Mouse (Mus musculus) CD4-positive, CD25-positive, alpha-beta regulatory T cell, adult 2 months (primary cell): ENCODE data around the gene Erc2.

Experiments used
- DNase-seq: peaks from one replicate; pipeline ENCODE4 v3.0.0-alpha.2; 2012; ENCODE audit warnings: low read depth, low spot score

Gene Erc2

GRCm38 (mm10) chr14:28288196-28288595, 666.0 kb downstream of the Erc2 start:
- DNase-seq: no peak

DNA sequence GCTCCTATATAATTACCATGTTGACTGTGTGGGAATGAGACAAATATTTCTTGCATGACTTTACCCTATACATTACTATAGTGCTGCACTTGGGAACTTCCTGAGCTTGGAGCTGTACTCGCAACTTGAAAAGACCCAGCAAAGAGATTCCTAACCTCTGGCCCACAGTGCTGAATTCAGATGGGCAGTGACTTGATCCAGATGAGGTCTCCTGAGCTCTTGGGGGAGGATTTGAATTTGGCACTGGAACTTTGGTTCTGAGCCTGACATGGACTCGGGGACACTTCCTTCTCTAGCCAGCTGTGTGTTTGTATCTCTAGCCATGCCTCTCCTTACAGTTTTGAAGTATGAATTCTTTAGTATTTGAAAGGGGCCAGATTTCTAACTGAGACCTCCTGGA, 666.7 kb downstream of the Erc2 start:
- no peak for DNase-seq

DNA sequence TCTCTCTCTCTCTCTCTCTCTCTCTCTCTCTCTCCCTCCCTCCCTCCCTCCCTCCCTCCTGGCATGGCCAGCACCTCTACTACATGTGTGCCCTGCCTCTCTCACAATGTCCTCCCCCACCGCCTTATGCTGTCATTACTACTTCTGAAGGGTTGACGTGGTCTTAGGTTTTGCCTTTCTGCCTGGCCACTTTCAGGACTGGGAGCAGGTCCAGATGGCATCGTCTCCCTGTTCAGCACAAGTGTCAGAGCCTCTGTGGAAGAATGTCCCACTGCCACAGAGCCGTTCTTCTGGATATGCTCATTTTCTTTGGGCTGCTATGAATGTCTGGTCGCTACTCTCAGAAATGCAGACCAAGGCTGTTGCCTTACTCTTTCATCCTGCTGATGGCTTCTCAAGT, 671.7 kb downstream of the Erc2 start:
- DNase-seq: no peak

DNA sequence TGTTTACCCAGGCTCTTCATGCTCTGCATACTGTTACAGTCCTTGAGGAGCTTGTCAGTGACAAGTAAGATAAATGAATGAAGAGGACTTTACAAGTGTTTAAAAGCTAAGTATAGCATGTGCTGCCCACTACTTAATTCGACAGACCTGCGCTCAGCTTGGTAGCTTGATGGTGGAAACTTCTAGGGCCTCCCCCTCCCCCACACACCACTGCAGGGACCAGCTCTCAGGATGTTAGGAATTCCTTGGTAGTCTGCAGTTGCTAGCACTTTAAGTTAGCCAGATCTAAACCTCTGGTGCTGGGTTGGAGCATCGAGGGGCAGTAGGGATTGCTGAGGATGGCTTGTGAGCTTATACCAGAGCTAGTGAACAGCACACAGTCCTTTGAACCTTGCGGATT, 672.9 kb downstream of the Erc2 start:
- no peak for DNase-seq

DNA sequence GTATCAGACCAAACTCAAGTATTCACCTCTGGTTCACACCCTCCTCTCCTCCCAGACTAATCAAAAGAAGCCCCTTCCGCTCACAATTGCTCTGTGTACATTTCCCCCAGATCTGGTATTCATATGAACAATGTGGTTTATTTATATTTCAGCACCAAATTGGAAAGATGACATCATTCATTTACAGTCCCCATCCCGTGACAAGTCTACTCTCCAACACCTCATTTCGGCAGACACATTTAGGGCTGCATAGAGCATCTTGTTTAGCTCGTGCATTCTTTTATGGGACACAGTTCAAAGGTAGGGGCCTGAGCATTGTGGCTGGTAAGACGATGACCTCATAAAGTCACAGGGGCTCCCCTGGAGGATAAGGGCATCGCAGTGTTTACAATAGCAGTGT, 677.9 kb downstream of the Erc2 start:
- DNase-seq: no peak

- no peak for DNase-seq
These were observed 679.0 kb downstream of the Erc2 start for GRCm38 (mm10) chr14:28301251-28301650.

- DNase-seq: no peak
These were observed 681.9 kb downstream of the Erc2 start for GRCm38 (mm10) chr14:28304131-28304530.

DNA sequence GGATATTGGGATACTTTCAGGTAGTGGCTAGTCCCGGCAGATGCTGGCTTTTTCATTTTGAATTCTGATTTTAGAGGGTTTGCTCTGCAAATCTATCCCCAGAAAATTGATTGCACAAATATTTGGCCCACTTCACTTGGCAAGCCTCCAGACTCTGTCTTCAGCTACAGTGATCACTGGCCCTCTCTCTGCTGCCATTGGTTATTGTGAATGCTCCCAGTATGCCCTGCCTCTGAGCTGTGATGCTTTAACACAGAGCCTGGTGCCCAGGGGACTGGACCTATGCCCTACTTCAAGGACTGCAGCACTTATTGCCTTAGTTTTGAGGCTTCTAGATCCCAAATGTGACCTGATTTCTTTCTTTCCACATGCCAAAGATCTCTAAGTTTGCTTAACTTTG, 686.4 kb downstream of the Erc2 start:
- DNase-seq: no peak

- DNase-seq: no peak
These were observed 694.6 kb downstream of the Erc2 start for GRCm38 (mm10) chr14:28316851-28317250.

DNA sequence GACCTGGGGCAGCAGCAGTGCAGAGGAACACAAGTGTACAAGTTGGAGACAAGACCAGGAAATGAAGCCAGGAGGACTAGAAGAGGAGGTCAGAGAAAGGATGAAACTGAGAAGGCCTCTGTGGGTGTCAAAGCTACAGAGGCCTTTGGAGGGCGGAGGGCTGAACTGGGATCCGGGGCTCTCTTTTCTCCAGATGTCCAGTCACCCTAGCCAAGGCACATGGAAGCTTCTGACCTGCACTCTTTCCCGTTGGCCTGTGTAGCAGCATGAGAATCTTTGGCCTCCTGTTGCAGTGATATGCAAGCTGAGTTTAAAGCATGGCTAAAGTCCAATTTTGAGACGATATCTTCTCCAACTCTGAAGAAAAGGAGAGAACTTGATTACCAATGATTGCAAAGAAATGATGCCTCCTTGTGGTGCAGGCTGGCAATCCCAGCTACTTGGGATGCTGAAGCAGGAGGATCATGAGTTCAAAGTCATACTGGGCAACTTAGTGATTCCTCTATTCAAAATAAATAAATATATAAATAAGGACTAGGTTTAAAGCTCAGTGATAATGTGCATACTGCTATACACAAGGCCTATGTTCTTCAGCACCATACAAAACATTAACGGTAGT, 699.8 kb downstream of the Erc2 start:
- DNase-seq: no peak

GRCm38 (mm10) chr14:28323243-28323642, 701.0 kb downstream of the Erc2 start:
- no peak for DNase-seq

DNA sequence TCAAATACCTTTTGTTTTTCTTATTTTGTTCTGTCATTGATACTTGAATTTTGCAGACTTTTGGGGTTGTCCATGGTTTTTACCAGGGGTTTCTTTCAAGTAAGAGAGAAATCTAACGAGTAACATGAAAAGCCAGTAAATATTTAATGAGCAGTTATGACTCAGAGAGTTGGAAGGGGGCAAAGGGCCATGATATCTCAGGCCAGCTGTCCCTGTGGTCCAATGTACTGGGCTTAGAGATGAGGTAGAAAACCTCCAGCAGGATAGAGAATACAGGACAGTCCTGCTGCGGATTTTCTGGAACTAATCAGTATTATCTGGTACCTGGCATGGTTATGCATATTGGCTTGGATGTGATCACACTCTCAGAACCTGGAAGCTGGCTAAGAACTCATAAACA, 701.5 kb downstream of the Erc2 start:
- DNase-seq: no peak

GRCm38 (mm10) chr14:28326456-28326855, 704.2 kb downstream of the Erc2 start:
- no peak for DNase-seq

GRCm38 (mm10) chr14:28328512-28328911, 706.3 kb downstream of the Erc2 start:
- DNase-seq: no peak

- no peak for DNase-seq
These were observed 708.9 kb downstream of the Erc2 start for GRCm38 (mm10) chr14:28331108-28331507.

DNA sequence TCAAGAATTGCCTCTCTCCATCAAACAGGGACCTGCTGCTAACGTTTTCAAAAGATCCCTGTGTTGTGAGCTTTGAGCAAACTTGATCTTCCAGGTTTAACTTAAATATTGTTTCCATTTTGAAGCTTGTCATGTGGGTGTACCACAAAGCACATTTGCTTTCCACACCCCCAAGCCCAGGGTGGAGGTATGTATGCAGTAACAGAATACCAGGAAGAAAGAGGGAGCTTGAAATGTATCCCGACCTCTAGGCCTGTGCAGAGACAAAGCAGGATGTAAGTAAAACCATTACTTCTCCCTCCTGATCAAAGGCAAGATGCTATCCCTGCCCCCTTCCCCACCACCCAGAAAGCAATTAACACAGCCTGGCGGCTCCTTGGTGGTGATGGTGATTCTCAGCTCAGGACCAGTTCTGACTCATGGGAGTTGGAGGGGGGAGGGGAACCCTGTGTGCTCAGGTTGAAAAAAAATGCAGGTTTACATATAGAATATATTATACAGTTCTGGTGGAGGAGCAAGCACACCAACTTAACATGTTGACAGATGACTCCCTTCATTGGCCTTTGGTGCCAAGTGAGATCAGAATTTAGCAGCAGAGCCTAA, 710.2 kb downstream of the Erc2 start:
- no peak for DNase-seq

DNA sequence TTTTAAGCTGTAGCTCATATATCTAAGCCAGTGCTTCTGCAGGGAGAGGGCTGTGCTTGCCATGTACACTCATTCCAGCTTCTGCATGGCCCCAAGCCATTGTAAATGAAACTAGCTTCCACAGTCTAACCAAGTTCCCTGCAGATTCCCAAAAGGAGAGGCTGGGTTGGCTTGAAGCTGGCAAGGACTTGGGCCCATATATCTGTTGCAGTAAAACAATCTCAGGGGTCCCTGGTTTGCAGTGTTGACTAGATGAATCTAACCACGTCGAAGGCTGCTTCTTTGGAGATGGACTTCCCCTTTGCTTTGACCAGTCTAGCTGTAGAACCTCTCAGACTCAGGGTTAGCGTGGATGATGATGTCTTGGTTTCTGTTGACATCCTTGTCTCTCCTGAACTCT, 716.9 kb downstream of the Erc2 start:
- no peak for DNase-seq

GRCm38 (mm10) chr14:28349129-28349528, 726.9 kb downstream of the Erc2 start:
- DNase-seq: no peak

GRCm38 (mm10) chr14:28356031-28356430, 733.8 kb downstream of the Erc2 start:
- no peak for DNase-seq

DNA sequence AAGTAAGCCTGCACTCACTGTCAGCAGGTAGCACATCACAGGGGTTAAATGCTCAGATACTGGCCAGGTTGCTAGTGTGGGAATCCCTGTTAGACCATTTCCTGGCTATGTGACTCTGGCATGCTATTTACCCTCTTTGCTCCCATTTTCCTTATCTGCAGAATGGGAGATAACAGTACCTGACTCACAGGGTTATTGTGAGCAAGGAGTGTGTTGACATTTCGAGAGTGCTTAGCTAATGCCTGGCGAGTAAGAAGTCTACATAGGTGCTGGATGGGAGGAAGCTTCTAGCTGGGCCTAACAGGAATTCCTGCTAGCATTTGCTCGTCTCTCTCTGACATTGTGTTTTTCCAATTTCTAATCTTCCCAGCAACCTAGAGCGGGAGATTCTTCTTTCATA, 737.3 kb downstream of the Erc2 start:
- no peak for DNase-seq

DNA sequence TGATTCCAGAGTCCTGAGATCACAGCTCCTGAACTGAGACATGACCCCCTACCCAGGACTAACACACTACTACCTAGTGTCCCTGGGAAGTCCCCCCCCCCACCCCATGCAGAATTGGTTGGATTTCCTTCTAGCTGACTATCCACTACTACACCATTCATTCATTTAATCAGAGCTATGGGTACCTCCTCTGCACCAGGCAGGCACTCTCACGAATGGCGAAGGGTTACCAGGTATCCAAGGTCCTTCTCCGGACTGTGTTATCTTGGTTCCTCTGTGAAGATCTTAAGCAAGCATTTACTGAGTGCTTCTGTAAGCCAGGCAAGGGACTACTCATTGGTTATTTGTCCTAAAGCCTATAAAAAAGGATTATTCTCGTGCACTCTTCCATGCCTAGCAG, 737.8 kb downstream of the Erc2 start:
- no peak for DNase-seq

DNA sequence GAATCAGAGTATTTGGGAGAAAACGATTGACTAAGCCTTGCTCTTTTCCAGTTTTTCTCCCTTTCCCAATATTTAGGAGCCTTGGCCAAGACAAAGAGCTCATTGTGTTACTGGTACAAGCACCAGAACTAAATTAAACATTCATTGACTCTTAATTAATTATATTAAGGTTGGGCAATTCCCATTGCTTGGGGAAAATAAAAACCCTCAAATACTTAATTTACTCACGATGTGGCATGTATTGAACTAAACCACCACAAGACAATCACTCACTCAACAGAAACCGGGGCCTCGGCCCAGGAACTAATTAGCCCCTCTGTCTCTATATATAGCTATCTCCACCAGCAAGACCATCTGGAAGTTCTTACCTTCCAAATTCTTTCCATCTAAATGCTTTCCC, 740.1 kb downstream of the Erc2 start:
- no peak for DNase-seq

DNA sequence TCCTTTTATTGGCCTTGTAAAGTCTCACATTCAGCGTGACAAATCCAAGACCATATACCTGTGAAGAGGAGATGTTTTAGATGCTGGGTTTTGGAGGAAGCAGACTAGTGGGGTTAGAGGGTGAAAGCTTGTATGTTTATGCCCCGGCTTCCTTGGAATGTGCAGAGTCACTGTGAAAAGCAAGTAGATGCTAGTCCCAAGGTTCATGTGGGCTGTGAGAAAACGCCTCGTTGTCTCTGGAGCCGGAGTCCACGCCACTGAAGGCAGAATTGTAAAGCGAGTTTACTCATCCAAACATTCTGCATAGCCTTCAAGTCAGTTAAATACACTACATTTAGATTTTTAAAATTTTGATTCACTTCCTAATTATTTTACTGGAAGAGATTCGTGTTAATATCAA, 748.5 kb downstream of the Erc2 start:
- DNase-seq: no peak

- no peak for DNase-seq
These were observed 749.4 kb downstream of the Erc2 start for GRCm38 (mm10) chr14:28371651-28372050.
